Mouse (Mus musculus) c-Kit-positive CD71-negative TER-119-negative erythroid progenitor cells, embryonic 14.5 days (primary cell): ENCODE data around the gene 2310061I04Rik.

Source experiments
- DNase-seq: peaks from one replicate; pipeline ENCODE4 v3.0.0-alpha.2; 2013; ENCODE audit warnings: low read depth

2310061I04Rik gene

DNA sequence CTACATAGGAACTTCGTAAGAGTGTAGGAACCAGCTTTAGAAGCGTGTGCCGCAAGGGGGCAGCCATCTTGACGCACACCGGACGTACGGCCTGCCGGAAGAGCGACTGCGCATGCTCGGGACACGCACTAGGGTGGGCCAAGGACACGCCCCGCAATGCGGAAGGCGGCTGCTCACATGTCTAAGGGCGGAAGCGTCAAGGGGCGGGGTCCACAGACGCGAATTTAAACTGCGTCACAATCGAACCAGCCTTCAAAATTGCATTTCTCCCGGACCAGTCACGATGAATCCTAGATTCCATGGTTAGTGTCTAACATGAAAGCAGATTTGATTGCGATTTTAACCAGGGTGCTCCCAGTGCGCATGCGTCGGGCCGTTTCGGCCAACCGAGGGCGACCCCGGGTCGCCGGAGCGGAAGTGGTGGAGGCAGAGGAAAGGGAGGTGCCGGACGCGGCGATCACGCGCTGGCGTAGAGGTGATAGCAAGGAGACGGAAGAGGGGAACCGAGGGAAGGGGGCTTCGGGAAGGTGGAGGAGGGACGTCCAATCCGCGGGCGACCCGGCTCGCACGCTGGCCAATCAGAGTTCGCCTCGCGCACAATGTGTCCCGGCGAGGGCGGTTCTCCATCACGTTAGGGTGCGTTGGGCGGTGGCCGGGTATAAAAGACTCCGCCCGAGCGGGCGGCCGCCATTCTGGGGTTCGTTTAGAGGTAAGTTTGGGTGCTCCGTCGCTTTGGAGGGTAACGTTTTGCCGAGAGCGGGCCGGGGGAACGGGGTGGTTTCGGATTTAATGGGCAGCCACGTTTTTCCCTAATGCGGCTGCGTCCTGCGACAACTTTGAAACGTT, 19.3 kb upstream of the 2310061I04Rik start, which contains the start of the genes Mrps18b and Ppp1r10:
Gene Mrps18b, minus strand, starts transcription at position 93 of the 846 bp plus-strand sequence.
Gene Ppp1r10, plus strand, starts transcription at position 138 of the 846 bp plus-strand sequence.
- DNase-seq: peak; percentile 95

DNA sequence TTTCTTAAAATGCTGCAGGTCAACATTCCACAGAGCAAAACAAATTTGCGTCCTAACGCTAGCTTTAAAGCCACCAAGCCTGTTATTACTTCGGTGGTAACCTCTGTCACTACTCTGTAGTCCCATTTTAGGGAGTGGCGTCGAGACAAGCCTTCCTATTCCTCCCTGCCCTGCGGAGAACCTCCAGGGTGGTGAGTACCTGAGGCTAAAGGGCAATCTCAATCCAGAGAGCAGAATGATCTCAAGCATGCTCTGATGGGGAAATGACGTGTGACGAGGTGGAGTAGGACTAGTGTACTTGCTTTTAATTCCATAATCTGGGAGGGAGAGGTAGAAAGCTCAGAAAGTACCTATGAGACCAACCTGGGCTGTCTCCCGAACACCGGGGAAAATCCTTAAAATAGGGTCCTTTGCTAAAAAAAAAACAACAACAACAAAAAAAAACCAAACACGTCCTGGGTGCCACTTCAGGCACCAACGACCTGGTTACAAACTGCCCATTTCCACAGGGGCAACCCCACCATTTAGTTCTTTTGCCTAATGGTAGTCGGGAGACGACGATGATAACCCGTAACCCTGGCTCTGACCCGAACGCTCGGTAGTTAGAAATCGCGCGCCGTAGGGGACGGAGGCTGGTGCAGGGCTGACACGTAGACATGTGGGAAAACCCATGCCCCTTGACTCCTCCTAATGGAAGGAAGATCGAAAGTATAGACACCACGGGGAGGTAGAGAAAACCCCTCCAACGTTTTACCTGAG, 18.5 kb upstream of the 2310061I04Rik start:
- no peak for DNase-seq

DNA sequence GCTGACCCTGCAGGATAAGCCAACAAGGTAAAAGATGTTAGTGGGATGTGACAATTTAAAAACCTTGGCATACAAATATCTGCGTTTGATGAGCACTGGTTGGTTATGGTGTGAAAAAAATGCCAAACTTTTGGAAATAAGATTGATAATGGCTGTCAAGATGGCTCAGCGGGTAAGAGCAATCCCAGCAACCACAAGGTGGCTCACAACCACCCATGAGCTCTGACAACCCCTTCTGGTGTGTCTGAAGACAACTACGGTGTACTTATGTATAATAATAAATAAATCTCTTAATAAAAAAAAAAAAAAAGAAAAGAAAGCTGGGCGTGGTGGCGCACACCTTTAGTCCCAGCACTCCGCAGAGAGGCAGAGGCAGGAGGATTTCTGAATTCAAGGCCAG, 17.7 kb upstream of the 2310061I04Rik start:
- DNase-seq: no peak

DNA sequence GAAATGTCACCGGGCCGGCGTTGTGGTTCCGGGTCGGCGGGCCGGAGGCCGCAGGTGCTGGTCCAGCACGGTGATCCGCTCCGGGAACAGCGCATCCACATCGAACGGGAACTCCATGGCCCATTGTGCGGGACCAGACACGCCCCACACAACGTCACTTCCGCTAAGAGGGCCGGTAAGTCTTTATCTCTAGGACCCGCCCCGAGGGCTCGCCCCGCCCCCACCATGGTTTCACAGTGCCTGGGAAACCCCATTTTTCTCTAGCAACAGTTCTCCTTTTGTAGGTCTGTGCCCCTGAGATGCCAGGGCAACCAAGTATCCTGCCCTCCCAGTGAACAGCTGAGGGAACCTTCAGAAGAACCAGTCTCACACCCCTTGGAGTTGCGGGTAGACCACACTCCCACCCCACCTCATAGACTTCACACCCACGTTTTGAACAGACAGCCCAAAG, 12.7 kb upstream of the 2310061I04Rik start, which contains the start of gene Atat1:
Gene Atat1, minus strand, starts transcription at position 157 of the 451 bp plus-strand sequence.
- peak; percentile 96 for DNase-seq

DNA sequence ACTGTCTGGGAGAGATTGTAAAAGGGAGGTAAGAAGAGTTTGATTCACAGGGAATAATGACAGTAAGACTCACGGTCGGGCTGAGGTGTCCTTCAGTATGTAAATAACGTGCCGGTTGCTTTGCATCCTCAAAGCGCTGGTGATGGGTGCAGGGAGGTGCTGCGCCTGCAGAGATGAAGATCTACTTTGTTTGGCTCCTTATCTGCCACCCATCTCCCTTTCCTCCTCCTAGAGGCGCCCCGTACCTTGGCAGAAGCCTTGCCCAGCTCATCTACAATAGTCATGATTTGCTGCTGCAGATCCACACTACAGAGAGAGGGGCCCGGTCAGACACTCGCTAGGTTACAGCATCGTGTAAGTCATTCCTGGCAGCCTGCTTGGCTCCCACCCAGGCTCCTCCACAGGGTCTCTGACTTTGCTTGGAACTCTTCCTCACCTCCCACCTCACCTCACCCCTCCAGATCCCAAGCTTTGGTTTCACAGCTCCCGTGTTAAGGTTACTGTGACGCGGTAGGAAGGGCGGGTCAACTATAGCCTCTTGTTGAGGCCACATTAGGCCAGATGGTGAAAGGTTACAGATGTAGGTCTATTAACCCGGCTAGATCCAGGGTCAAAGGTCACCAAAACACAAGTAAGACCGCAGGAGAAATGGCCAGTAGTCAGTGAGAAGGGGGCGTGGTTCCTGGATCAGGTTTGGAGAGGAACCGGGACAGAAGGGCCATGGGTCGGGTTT, 12.1 kb upstream of the 2310061I04Rik start:
- DNase-seq: no peak

DNA sequence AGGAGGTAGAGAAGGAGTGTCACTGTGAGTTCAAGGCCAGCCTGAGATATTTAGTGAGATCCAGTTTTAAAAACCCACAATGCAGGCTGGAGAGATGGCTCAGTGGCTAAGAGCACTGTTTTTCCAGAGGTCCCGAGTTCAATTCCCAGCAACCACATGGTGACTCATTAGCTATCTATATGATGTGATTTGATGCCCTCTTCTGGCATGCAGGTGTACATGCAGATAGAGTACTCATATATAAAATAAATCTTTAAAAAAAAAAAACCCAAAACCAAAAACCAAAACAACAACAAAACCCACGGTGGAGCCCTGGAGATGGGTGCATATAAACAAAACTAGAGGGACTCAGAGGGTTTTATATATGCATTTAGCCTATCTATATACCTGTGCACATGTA, 10.4 kb upstream of the 2310061I04Rik start:
- DNase-seq: no peak

DNA sequence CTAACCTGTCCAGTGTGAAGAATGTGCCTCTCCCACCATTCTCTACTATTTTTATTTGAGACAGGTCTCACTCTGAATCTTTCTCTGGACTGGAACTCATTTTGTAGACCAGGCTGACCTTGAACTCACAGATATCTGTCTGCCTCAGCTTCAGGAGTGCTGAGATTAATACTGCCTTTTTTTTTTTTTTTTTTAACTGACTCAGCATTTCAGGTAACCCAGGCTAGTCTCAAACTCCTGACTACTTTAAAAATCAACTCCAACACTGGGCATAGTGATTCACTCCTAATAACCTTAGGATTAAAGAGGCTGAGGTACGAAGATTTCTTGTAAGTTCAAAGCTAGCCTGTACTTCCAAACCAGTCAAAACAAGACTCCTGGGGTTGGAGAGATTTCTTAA, 8.4 kb upstream of the 2310061I04Rik start:
- no peak for DNase-seq

DNA sequence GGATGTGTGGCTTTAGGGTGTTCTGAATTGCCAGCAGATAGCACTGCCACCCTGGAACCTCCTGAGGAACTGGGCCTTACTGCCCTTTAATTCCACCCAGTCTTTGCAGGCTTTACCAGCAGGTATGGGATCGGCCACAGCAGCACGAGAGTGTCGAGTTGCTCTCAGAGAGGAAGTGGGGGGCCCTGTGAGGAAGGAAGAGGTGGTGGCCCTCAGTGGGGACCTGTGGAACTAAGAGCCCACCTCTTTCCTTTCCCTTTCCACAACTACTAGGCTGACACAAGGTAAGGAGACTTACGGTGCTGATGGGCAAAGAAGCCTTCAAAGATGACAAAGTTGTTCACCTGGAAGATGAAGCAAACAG, 6.7 kb upstream of the 2310061I04Rik start:
- DNase-seq: no peak

DNA sequence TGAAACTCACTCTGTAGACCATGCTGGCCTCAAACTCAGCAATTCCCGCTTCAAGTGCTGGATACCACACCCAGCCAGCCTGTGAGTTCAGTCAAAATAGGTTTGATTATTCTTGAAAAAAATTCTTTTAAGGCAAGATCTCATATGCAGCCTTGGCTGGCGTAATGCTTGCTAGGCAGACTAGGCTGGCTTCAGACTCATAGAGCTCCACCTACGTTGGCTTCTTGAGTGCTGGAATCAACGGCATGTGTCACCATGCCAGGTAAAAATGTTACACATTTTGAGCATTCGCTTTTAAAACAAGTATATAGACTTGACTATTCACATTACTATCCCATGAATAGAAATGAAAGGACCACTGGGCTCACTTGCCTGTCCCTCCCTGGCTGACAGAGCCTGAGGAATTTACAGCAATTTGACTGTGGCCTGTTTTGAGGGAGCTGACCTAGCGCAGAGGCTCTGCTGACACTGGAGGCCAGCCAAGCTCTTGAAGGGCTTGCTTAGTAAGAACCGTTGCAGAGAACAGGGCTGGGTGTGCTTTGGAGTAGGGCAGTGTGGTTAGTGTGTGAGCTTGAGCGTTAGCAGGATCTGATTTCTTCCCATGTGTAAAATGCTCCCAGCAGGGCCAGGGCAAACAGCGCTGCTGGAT, 6.2 kb upstream of the 2310061I04Rik start:
- no peak for DNase-seq

DNA sequence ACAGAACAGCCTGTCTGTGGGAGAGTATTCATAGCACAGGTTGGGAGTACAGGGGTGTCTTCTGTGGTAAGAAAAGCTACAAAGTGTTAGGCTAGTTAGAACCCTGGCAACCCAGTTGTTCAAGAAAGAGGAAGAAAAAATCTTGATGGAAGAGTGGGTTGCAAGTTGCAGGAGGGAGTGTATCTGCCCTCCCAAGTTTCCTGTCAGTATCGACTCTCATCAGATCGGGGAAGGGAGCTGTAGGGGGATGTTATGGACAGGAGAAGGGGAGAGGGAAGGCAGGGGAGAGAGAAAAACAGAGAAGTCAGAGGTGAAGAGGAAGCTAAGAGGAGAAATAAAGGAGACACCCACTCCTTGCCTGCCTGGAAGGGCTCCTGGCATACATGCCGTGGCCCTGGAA, 3.4 kb upstream of the 2310061I04Rik start:
- DNase-seq: no peak

DNA sequence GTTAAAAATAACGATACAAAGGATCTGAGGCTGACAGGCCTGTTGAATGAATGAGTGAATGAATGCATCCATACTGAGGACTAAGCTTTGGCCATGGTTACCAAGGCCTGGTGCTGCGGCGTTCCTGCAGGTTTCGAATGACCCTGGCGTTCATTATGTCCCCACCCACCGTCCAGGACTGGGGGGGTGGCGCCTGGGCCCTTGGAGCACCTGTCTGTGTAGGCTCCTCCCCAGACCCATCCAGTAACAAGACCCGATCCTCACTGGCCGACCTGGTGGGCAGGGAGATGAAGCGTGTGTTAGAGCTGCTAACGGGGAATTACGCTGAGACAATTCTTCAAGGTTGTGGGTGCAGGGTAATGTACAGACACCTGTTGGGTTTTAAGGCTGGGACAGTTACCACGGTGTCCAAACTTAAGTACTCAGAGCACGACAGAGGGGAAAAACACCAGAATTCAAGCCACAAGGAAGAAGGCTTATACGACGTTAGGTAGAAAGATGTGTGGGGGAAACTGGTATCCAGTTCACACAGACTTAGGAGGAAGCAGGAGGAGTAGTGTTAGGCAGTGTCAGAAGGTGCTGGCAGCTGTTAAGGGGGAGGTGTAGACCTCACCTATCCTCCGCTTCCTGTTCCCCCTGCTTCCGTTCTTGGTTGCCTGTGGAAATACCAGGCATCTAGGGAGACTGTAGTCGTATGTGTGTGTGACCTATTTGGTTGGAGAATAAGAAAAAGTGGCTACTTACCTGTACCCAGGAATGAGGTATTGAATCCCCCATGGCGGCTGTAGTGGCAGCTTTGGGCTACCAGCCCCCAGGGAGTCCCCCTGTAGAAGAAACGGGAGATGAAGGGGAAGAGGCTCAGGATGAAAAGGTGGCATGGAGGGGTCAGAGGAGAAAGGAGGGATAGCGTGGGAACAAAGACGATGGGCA, 678 bp upstream of the 2310061I04Rik start:
- no peak for DNase-seq

DNA sequence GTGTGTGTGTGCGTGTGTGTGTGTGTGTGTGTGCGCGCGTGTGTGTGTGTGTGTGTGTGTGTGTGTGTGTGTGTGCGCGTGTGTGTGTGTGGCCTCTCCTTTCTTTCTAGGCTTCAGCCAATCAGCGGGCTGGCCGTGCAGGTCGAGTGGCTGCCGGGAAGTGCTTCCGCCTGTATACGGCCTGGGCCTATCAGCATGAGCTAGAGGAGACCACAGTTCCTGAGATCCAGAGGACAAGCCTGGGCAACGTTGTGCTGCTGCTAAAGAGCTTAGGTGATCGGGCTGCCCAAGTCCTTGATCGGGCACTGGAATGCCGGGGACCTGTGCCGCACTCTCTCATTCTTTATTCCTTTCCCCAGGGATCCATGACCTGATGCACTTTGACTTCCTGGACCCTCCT, 9.5 kb downstream of the 2310061I04Rik start:
- DNase-seq: no peak

DNA sequence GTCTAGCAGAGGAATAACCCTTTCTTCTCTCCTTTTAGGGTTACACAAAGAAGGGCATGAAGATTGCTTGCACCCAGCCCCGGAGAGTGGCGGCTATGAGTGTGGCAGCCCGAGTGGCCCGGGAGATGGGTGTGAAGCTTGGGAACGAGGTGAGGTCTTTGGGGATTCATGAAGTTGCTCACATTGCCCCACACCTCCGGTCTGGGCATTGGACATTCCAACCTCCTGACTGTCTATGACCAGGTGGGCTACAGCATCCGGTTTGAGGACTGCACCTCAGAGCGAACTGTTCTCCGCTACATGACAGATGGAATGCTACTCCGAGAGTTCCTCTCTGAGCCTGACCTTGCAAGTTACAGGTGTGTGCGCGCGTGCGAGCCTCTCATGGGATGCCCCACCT, 13.5 kb downstream of the 2310061I04Rik start:
- no peak for DNase-seq

DNA sequence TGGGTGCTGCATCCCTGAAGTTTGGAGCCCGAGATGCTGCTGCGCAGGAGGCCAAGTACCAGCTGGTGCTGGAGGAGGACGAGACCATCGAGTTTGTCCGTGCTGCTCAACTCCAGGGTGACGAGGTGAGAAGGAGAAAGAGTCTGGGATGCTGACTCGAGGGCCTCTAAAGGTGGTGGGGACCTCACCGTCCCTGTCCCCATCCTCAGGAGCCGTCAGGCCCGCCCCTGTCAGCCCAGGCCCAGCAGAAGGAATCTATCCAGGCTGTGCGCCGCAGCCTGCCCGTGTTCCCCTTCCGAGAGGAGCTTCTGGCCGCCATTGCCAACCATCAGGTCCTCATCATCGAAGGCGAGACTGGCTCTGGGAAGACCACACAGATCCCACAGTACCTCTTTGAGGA, 14.3 kb downstream of the 2310061I04Rik start:
- no peak for DNase-seq

DNA sequence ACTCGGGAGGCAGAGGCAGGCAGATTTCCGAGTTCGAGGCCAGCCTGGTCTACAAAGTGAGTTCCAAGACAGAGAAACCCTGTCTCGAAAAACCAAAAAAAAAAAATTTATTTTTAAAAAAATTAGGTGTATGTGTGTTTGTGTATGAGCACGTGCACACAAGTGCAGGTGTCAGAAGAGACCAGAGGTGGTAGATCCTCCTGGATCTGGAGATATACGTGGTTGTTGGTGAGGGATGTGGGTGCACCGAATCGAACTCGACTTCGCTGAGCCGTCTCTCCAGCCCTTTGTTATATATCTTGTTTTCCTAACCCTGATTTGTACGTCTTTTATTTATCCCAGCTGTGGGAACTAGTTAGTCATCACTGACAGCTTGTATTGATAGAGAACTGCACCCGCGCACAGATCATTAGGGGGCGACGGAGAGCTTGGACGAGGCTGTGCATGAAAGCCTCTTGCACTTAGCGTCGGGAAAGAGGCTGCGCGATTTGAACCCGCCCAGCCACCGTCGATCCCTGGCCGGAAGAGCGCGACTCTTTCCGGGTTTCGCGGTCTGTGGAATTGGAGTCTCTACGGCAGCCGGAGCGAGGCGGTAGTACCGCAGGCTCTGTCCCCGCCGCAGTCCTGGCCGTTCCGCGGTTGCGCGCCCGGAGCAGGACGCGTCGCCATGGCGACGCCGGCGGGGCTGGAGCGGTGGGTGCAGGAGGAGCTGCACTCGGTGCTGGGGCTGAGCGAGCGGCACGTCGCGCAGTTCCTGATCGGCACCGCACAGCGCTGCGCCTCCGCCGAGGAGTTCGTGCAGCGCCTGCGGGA, 17.8 kb downstream of the 2310061I04Rik start, which contains the start of gene Dhx16:
Gene Dhx16, plus strand, starts transcription at position 575 of the 813 bp plus-strand sequence.
- DNase-seq: peak; percentile 96

DNA sequence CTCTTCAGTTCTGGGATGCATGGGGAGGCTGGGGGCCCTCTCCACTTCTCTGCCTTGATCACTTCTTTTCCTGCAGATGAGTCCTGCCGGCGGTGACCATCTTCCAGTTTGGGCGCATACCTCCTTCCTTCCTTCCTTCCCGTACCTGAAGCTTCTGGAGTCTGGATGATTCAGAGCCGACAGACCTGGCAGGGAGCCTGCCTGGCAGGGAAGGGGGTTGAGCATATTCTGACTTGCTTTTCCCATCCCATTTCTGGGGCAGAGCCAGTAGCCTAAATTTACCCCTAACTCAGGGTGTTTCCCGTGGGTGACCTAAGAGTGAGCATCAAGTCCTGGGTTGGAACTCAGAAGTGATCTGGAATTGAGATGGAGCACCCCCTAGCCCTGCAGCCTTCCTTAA, 22.5 kb downstream of the 2310061I04Rik start:
- DNase-seq: no peak

DNA sequence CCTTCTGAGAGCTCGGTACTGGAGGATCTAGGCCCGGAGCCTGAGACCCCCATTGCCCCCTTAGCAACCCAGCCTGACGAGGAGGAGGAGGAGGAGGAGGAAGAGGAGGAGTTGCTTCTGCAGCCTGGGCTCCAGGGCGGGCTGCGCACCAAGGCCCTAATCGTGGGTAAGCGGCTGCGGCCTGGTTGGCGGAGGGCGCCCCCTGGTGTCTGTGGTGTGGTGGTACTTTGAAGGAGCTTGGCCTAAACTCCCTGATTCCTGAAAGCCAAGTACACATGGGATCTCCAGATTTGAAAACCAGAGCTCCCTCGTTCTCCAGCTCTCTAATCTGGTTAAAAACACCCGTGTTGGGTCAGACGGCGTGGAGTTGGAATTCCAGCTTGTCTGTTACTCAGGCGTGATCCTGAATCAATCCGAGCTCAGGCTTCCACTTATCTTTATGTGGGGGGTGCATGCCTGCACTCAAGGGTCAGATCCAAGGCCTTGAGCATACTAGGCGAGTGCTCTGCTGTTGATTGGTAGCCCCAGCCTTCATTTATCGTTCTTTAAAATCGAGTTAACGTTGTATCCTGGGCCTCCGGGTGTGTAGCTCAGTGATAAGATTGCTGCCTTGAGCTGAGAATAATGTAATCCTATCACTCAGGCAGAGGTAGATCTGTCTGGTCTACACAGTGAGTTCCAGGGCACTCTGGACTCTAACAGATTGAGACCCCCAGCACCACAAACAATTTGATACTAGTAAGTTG, 23.3 kb downstream of the 2310061I04Rik start:
- DNase-seq: no peak

DNA sequence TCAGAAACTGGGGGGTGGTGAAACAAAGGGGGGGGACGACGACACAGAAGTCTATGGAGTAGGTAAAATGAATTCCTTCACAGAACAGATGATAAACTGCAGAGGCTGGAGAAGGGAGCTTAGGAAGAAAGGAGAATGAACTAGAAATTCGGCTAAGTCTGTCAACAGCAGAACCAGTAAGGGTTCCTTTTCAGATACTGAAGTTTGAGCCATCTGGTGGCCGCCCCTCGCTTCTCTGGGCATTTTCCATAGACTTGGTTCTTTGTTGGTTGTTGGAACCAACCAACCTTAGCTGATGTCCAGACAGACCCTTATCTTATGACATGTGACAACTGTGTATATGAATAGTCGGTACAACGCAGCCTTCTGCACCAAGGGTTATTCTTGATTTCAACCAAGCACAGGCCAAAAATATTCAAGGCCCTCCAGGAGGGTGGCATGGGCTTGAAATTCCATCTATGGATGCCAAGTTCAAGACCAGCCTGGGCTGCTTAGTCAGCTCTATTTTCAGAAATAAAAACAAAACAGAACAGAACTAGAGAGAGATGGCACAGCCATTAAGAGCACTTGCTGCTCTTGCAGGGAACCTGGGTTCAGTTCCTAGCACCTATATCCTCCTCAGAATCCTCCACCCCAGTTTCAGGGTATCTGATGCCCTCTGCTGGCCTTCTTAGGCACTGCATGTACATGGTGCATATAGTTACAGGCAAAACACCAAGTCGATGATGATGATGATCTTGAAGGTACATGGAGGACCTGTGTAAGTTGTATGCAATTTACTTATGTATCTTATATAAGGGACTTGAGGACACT, 26.1 kb downstream of the 2310061I04Rik start:
- no peak for DNase-seq
